Mouse (Mus musculus) cerebellum, adult 11 months (tissue): ENCODE results near the gene Hjurp.

Experiments used
- DNase-seq: peaks from one replicate; pipeline ENCODE4 v3.0.0; 2022

Gene Hjurp

DNA sequence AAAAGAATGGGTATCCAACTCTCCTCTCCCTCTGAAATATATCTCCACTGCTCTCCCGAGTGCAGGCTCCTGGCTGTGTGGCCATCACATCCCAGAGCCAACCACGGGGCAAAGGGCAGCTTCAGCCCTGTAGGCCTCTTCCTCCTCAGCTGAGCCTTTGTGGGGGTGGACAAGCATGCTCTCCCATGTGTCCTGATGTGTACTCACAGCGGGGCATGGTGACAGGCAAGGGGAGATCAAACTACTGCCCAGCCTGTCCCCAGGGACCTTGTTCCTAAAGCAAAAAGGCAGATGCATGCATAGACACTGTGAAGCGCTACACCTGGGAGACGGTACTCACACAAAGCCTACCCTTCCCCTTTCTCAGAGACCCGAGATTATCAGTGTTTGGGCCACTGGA, 17.3 kb downstream of the Hjurp start:
- no peak for DNase-seq

DNA sequence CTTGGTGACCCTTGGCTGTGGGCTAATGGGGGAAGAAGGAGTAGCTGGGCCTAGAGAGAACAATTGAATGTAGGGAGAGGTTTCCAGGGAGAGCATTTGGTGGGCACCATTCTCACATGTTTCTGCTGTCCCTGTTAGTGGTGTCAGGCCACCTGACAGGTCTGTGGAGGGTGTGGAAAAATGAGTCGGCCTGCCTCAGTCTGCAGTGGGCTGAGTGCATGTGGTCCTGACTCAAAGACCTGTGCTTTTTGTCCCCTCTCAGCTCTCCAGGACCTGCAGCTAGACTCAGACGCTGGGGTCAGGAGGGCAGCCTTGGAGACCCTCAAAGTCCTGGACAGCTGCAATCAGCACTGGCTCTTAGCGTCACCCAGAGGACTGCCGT, 17.8 kb downstream of the Hjurp start:
- DNase-seq = no peak

DNA sequence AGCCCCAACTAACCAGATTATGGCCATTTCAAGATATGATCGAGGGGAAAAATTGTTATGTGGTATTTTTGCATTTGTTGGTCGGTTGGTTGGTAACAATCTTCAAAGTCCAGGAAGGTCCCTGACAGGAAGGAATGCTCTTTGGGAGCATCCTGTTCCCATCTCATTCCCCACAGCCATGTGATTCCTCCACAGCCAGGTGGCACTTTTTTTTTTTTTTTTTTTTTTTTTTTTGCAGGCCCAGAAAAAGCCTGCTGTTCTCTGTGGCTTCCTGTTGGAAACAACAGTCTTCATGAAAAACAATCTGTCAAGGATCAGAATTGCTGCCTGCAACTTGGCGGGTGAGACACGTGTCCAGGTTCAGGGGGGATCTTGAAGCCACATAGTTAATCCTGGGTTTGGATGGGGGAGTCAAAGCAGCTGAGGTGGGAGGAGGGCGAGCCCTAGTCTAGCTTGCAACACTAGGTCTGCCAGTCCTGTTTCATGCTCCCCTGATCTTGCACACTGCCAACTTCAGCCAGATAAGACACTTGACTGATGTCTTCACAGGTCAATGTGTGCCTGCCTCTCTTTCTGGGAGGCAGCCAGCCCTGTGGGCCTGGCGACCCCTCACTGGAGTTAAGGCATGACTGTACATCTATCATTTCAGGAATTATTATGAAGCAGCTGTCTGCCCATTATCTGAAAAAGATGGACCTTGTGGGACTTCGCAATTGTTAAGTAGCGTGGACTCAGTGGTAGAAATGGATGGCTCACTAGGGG, 18.4 kb downstream of the Hjurp start:
- no peak for DNase-seq

DNA sequence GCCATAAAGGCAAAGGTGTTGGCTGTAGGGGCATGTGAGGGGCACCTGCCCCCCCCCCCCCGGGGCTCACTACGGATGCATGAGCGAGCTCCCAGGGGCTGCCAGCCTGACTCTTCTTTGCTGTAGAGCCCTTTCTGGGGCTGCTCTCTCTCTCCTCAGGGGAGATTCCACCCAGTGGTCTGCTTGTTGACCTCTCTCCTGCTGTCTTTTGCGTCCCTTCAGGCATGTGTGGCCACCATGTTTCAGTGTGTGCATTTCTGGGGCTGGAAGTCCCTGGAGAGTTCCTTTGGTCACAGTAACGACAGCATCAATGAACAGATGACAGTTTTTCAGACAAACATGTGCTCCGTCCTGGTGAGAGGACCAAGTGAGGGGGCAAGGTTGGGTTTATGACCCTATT, 19.1 kb downstream of the Hjurp start:
- DNase-seq = no peak

DNA sequence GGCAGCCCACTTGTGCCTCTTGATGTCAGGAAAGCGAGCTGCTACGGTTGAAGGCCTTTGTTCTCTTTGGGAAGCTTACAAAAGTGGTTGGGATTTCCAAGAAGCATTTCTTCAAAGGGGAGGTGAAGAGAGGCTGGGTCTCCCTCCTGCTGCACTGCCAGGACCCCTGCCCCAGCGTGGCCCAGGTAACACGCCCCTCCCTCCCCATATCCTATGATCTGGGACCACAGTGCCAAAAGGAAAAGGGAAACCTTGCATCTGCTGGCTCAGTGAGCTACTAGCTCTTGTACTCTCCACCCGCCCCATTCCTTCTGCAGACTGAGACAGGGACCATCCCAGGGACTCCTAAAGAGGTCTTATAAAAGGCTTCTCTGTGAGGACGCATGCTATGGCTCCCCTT, 19.8 kb downstream of the Hjurp start:
- no peak for DNase-seq

DNA sequence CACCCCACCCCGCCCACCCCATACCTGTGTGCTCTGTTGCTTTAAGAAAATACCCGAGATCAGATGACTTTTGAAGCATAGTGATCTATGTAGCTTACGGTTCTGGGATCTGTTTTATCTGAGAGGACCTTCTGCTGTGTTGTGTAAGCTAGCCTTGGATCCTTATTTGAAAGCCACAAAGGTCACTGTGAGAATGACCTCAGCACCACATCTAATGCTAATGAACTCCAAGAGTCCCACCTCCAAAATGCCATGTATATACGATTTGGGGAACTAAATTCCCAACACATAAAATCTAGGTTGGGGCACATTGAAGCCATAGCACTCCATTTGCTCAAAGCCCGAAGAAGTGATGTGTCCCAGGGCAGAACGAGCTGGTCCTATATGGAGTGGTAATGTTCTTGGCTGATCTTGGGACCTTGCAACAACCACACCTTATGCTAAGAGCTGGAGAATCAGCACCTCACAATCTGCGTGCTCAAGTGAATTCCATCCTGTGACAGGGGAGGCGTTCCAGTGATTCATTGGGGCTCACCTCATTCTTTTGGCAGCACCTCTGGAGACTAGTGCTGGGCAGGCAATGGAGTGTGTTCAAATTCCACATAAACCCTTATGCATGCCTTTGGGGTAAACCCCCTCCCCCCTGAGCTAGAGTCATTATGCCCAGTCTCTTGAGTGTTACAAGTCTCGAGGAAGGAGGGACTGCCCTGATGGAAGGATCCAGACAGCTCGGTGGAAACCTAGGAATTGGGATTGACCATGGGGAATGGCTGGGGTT, 20.4 kb downstream of the Hjurp start:
- DNase-seq = no peak

DNA sequence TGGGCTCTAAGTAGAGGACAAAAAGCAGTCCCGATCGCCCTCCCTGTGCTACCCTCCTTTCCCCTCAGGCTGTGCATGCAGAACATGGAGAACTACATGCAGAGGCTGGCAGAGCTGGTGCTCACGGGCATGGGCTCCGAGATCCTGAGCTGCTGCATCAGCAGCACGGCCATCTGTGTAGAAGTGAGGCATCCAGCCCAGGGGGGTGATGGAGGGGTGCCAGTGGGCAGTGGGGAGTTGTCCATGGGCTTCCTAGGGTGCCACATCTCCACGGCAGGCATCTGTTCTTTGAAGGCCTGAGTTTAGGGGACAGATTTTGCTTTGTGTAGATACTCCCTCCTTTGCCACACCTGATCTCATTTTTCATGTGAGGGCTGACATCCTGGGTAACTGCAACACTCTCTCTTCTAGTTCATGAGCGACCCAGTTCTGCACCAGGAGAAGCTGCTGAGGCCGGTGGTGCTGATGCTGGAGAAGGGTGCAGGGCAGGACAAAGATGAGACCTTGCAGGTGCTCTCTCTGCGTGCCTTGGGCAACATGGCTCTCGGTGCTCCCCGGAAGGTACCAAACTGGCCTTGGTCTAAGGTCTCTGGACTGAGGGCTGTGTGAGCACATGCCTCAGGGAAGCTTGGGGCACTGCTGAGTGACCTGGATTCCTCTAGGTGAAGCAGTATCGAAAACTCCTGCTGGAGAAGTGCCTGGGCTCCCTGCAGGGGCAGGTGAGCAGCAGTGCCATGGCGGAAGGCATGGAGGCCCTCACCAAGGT, 21.3 kb downstream of the Hjurp start:
- no peak for DNase-seq

DNA sequence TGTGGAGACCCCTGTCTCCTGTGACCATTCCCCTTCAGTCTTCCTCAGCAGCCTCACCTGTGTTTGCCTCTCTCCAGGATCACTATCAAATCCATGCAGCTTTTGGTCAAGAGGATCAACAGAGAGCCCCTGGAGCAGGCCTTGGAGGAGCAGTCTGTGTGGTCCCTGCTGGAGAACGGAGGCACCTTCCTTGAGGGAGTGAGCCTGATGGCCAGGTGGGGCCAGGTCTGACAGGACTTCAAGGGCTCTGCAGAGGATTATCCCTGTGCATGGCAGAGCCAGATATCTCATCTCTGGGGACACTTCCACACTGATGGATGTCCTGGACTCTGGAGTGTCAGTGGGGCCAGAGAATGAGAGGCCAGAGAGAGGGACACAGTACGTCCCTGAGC, 22.0 kb downstream of the Hjurp start:
- no peak for DNase-seq

DNA sequence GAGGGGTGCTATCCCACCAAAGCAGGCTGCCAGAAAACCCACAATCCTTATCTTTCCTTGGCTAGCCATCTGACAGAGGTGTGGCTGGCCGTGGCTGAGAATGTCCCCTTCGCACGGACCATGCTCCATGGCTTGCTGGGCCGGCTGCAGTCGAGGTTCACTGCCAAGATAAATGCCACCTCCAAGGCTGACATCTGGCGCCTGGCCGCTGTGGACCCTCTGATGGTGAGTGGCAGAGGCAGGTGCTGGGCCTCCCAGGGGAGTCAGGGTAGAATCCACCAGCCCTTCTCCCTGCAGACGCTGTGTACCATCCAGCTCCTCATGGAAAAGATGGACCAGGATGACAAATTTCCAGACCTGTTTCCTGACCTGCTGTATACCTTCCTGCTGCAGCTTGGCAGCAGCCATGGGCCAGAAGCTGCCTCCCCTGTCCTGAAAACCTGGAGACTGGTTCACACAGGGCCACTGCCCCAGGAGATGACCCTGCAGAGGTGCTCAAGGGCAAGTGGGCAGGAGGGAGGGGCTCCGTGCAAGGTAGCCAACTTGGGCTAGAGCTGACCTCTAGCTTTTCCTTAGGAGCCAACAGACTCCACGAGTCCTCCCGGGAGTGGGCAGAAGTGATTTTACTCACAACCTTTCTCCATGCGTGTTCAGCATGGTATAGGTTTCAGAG, 22.5 kb downstream of the Hjurp start:
- no peak for DNase-seq

DNA sequence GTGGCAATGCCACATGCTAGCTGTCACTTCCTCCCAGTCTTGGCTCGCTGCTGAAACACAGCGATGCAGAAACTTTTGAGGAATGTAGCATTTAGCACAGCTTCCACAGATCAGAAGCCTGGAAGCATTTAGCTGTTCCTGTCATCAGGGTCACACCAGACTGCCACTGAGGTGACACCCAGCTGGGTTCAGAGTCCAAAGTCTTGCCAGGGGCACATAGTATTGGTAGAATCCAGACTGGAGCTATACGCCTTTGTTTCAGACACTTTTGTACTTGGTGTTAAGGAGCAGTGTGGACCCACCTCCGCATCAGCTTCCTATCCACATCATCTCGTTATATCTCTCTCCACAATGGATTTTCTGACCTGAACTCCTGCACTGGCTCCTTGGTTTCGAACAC, 23.9 kb downstream of the Hjurp start:
- DNase-seq = no peak

DNA sequence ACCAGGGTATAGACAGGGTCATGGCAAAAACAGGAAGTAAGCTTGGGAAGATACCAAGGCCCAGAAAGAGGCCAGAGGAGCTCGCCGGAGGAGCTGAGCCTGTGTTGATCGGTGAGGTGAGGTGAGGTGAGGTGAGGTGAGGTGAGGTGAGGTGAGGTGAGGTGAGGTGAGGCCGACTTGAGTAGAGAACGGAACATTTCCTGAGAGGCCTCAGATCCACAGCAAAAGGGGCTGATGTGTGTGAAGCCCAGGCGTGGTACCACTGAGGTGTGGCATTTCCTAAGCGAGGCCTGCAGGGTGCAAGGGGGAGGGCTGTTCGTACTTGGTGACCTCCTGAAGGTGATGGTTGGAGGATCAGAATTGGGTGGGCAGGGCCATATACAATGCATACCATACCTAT, 24.3 kb downstream of the Hjurp start:
- DNase-seq = no peak

DNA sequence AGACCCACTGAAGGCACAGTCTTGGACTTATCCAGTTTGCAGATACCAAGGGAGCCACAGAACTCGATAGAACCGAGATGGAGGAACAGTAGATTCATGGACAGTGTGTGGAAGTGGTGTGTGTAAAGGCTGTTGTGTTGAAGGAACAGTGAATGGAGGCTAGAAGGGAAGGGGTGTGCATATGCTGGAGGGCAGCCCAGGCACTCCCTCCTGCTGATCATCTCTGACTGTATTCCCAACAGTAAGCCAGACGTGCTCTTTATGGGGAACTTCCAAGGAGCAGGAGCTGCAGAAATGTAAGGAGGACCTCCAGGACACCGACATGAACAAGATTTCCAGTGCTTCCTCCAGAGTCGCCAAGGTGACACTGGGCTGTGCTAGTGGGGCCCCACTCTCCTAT, 27.4 kb downstream of the Hjurp start:
- DNase-seq = no peak

DNA sequence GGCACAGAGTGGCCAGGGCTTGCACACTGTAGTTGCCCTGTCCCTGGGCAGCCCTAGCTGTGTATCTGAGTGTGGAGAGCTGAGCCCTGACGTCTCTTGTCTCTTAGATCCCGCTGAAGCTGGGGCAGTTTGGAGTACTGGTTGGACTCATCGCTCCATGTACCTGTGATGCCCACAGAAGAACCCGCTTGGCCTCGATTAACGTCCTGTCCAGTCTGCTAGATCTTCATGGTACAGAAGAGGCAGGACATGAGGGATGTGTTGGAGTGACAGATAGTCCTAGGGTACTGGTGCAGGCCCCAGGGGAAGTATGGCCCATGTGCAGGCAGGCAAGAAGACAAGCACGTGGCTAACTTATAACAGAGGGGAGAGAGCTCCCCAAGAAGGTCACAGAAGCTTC, 27.8 kb downstream of the Hjurp start:
- DNase-seq = no peak

DNA sequence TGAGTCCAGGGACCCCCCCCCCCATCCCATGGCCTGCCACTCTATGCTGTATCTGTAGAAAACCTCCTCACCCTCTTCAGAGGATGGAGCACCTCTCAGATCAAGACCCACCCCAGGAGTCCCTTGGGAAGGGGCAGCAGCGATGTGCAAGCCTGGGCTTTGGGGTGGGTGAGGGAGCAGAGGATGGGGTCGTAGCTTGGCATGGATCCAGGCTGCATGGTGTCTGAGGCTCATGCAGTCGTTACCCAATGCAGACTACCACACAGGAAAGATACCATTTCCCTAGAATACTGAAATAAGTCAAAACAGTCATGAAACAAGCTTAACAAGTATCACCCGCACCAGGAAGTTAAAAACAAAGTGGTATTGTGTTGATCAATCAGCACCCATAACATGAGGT, 28.8 kb downstream of the Hjurp start:
- no peak for DNase-seq

DNA sequence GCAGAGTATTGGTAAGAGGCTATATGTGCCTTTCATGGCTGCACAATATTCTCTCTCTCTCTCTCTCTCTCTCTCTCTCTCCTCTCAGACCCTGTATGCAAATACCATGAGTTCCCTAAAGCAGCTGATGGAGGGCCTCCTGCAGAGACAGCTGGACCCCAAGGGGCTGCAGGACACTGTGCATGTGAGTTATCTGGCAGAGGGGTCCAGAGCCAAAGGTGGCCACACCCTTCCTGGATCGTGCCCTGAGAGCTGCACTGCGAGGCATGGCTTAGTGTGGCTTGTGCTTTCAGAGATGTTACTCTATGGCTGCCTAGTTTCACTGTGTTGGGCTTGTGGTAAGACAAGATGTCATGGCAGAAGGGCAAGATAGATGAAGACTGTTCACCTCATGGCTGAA, 29.8 kb downstream of the Hjurp start:
- DNase-seq = no peak

DNA sequence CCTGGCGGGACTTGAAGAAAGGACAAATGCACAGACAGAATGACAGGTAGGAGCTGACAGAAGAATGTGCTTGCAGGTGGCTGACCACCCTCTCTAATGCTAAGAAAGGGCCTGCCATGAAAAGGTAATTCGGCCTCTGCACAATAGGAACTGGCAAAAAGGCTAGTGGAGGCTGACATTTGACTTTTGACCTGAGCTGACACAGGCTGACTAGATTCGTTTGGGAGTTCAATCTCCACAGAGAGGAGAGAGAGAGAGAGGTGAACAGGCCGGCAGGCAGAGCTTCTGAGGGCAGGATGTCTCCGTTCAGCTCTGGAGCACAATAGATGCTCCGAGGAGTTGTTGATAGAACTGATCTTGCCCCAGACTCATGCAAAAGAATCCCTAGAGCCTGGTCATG, 31.0 kb downstream of the Hjurp start:
- DNase-seq = no peak

DNA sequence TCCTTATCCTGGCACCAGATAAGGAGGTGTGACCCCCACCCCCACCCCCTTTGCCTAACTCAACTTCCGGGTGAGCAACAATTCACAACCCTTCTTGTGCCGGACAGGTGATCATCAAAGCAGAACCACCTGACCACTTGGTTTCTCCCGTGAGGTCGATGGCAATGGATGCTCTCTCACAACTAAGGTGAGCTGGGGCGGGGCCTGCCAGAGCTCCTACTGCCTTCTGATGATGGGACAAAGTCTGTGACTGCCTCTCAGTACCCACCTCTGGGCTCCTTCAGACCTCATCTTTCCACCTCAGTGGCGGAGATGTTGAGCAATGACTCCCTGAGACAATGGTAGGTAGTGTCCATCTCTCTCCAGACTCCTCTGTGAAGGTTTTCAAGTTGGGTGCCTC, 31.6 kb downstream of the Hjurp start:
- no peak for DNase-seq

DNA sequence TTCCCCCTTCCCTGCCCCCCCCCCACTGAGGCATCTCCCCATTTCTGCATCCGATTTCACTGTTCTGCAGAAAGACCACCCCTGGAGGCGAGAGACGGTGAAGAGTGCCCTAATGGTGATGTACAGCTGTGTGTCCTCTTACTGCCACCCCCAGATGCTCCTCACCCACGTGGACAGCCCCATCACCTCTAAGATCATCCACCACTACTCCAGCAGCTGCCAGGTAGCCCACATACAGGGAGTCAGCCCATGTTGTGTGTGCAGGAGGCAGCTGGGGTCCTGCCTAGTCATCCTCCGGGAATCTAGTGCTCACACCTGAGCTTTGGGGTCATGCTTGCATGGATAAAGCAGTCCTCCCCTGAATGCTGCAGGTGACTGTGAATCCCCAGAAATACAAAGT, 33.6 kb downstream of the Hjurp start:
- DNase-seq = no peak

DNA sequence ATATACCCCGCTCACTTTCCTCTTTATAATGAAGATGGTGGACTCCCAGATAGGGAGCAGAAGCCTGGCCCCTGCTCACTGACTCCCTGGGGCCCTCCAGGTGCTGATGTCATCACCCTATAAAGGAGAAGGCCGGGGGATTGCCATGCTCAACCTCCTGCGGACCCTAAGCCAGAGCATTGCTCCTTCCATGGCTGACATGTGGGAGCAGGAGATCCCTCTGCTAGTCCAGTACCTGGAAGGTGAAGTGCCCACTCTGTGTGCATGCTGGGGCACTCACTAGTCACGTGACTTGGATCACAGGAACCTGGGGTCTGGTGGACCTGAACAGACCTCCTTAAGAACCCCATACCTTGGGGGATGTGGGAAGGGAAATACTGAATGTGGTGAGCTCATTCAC, 36.9 kb downstream of the Hjurp start:
- no peak for DNase-seq

DNA sequence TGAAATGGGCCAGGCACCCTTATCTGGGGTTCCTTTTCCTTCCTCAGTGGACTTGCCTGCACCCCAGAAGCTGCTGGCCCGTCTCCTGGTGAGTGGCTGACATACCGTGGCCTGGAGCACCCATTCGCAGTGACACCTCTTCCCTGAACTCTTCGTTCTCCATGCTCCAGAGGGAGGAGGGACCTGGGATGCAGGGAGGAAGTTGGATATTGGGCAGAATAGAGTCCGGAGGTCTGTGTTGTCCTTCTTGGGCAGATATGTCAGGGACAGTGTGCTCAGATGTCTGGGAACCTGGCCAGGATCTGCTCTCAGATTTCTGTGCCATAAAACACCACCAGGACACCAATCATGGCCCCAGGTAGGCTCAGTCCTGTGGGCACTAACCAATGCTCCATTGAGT, 37.4 kb downstream of the Hjurp start:
- DNase-seq = no peak

DNA sequence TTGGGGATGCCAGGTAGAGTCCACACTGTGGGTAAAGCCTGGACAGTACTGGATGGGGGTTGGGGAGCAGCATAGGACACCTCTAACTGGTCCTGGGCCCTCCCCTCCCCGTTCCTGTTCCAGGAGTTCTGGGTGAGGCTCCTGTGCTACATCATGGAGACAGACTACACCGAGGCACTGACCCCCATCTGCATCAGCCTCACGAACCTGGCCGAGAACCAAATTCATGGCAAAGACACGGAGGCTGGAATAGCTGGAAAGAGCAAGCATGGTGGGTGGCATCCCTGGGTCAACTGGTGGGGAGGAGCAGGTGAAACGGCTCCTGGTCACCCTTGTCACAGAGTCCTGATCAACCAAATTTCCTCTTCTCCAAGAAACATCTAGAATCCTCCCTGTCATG, 38.7 kb downstream of the Hjurp start:
- no peak for DNase-seq

DNA sequence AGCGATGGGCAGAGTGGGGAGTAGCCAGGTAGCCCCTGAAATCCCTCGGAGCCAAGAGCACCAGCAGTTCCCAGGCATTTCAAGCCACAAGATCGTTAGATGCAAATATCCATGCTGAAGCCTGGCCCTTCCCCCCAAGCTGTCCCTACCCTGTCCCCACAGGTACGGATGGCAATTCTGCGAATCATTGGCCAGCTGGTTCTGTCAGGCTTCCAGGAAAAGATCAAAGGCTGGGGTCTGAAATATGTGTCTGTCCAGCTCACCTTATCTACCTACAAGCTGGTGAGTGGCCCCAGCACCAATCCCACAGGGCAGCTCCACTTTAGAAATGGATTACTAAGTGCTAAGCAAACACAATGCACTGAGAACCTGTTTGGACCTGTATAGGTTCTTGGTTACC, 40.1 kb downstream of the Hjurp start:
- no peak for DNase-seq

DNA sequence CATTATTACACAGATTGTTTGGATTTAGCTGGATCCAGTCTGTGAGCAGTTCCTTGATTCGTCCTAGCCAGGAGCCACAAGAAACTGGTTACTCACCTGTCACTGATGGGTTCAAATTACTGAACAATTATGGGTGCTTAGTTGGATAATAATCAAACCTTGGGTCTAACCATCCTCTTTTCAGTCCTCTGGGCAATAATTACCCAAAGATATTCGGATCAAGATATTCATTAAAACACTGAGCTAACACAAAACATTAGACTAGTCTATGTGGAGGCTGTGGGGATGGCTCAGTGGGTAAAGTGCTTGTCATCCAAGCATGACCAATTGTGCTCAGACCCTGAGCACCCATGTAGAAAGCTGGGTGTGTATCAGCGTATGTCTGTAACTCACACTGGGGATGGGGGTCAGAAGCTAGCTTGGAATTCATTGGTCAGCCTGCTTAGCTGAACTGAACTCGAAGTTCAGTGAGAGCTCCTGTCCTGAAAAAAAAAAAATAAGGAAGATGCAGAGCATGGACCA, 41.5 kb downstream of the Hjurp start:
- DNase-seq = no peak
